Mouse (Mus musculus) bone marrow, adult 2 months (tissue): ENCODE results near the gene Cdc42se1. TPM values are rescaled to one million over a fixed set of nuclear protein-coding genes. Genes with fewer than 3 reads are reported as not detected.

Source experiments
- H3K27ac ChIP-seq: fragments of 200-500 bp; 2 replicates; pipeline ENCODE4 v1.5.1; 2012; ENCODE audit warnings: low read depth, mild to moderate bottlenecking, control low read depth, inconsistent platforms, low read length; ENCODE audit not compliant: control insufficient read depth, poor library complexity, insufficient read depth
- H3K4me1 ChIP-seq: fragments of 200-500 bp; 2 replicates; pipeline ENCODE4 v1.6.1; 2011; ENCODE audit warnings: low read length; ENCODE audit not compliant: control insufficient read depth, insufficient read depth
- H3K4me3 ChIP-seq: fragments of 200-500 bp; replicated peaks from 2 replicates; pipeline ENCODE3; 2011; ENCODE audit warnings: mild to moderate bottlenecking, low read depth, low read length, control low read depth; ENCODE audit not compliant: control insufficient read depth
- CTCF ChIP-seq: fragments of 200-500 bp; IDR thresholded peaks from 2 replicates; pipeline ENCODE4 v1.5.1; 2011; ENCODE audit warnings: low read length, control low read depth; ENCODE audit not compliant: control insufficient read depth, insufficient read depth
- POLR2A ChIP-seq: fragments of 200-500 bp; IDR thresholded peaks from 2 replicates; pipeline ENCODE4 v1.6.1; 2011; ENCODE audit warnings: low read depth, mild to moderate bottlenecking, control low read depth, low read length, borderline replicate concordance; ENCODE audit not compliant: control insufficient read depth
- WGBS: fragments of 180-500 bp; shearing (Covaris S2); methylation state at CpG from one replicate; pipeline ENCODE4 v1.1.7; 2018; 5-methylcytosine and 5-hydroxymethylcytosine counted together
- polyA plus RNA-seq: library from polyadenylated mRNA; stranded (reverse); fragments of >200 nt; gene quantifications from 2 replicates; pipeline ENCODE4 v1.2.4, GENCODE M21; 2011; ENCODE audit warnings: low replicate concordance; ENCODE audit not compliant: missing spikeins, insufficient read depth, insufficient read length

Cdc42se1 gene
- polyA plus RNA-seq, 1 experiment, result 54.7 TPM

DNA sequence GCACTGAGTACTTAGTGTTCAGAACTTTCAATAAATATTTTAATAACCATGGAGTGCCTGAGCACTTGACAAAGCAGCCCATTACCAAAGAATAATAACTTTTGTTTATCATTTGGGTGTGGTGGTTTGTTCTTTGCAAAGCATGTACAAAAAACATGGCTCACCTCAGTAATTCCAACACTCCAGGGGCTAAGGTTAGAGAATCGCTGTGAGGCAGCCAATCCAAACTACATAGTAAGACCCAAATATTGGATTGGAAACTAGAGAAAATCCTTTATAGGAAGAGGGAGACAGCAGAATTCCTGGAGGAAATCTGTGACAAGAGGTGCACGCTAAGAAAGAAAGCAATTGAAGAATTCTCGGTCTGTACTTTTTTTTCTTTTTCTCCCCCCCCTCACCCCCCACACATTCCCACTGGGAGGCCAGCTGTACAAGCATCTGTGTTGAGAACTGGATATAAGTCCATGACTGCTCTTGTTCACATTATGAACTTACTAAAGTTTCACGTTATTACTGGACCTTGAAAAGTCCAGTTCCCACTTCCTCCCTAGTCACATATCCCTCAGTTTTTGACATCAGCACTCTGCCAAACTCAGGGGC lies 11.8 kb upstream of the Cdc42se1 start:
- H3K27ac ChIP-seq, result peak overlapping the region; percentile 3; the same call in 1 of the 2 replicates
- WGBS, result 15% methylated on average over 4 of the region's 4 CpGs
- TF ChIP-seq CTCF, result no peak
- TF ChIP-seq POLR2A, result no peak

DNA sequence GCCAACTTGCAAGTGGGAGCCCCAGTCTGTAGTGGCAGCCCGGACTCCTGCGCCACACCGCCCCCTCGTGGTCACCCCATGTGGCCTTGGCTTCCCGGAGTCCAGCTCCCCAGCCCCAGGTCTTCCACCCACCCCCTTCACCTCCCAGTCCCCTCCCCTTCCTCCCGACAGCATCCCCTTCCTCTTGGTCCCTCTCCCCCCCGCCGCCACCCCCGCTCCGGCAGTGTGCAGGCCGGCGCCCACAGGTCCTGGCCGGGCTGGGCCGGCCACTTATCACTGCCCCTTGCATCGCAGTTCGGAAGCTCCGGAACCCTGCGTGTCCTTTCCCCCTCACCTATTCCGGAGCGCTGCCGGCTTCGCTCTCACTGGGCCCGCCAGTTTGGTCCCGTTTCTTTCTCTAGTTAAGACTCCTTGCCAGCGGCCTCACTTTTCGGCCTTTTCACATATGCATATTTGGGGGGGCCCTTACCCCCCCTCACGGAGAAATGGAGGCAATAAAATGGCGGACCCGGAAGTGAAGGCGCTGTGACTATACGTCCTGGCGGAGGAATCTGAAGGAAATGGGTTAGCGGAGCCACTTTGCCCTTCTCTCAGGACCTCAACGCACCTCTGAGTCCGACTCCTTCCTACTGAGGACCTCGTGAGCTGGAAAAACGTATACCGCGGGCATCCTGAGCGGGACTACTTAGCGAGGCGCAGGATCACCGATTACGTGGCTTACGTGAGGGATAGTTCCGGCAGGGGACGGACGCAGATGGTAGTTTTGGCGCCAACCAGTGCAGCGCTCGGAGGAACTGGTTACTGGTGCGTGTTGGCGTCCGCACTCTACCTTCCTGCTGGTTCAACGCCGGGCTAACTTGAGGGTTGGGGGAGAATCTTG lies 11.0 kb upstream of the Cdc42se1 start, which contains the start of gene Gabpb2:
Gabpb2 (minus strand) TSS at position 662 of the 880 bp plus-strand sequence.
- Histone ChIP-seq H3K4me3 (peak within 1 kb of the TSS; percentile 80), H3K27ac (peak within 1 kb of the TSS; percentile 95), H3K4me1 (no peaks in the 10 kb centered on the region)
- under 1% methylated on average over 56 of the region's 56 CpGs for WGBS
- peak; percentile 91 for TF ChIP-seq CTCF
- peak; percentile 93 for TF ChIP-seq POLR2A

More for the DNA sequence above, 11.8 kb upstream of the Cdc42se1 start:
- Histone ChIP-seq H3K4me3 (peak overlapping the region; percentile 80), H3K4me1 (no peaks in the 10 kb centered on the region)

DNA sequence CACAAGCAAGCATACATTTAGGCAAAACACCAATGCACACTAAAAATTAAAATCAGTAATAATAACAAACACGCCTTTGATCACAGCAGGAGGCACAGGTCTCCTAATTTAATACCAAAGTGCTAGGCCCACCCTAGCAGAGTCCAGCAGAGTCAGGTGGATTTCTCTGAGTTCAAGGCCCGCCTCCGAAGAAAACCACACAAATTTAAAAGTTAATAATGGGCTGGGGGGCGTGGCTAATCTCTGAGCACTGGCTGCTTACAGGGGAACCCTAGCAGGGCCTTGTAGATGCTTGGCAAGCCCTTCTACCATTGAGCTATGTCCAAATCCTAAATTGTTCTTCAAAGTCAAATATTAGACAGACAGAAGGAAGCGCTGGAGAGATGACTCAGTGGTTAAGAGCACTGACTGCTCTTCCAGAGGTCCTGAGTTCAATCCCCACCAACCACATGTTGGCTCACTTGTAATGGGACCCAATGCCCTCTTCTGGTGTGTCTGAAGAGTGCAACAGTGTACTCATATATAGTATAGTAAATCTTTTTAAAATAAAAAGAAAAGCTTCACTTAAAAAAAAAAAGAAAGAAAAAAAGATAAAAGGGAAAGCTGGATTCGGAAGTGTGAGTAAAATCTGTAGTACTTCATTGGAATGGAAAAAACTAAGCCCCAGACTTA lies 9.9 kb upstream of the Cdc42se1 start:
- TF ChIP-seq CTCF (no peak), POLR2A (no peak)
- Histone ChIP-seq H3K4me1 (no peaks in the 10 kb centered on the region), H3K27ac (no peak overlapping the region; the same call in 1 of the 2 replicates), H3K4me3 (no peak overlapping the region)
- 48% methylated on average over 6 of the region's 6 CpGs for WGBS

DNA sequence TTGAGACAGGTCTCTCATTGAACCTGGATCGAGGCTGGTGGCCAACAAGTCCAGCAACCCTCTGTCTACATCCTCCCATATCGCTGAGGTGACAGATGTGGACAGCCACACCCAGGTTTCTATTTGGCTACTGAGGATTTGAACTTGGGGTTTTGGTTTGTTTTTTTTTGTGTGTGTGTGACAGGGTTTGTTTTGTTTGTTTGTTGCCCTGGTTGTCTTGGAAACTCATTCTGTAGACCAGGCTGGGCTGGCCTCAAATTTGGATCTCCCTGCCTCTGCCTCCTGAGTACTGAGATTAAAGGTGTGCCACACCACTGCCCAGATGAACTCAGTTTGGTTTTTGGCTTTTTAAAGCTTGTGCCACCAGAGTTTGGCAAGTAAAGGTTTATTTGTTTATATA lies 5.5 kb upstream of the Cdc42se1 start:
- no peak for TF ChIP-seq POLR2A
- TF ChIP-seq CTCF, result no peak
- WGBS, result 82% methylated on average over 2 of the region's 2 CpGs
- H3K27ac ChIP-seq, result no peak overlapping the region
- H3K4me1 ChIP-seq, result no peaks in the 10 kb centered on the region
- H3K4me3 ChIP-seq, result no peak overlapping the region

DNA sequence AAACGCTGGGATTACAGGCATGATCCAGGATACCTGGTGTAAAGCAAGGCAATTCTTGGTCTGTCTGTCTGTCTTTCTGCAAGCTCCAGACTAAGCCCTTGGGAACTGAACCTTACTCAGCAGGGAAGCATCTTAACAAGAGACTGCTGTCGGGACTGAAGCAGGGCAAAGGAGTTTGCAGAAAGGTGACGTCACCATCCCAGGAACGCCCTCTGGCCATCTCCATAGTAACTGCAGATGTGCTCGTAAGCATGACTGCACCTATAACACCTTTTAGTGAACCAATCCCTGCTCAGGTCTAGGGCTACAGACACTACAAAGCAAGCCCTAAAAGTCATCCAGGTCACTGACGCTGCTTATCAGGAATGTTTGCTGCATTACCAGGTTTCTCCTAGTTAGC lies 4.2 kb upstream of the Cdc42se1 start:
- Histone ChIP-seq H3K27ac (no peak overlapping the region), H3K4me1 (no peaks in the 10 kb centered on the region), H3K4me3 (no peak overlapping the region)
- TF ChIP-seq POLR2A, result no peak
- no peak for TF ChIP-seq CTCF
- 82% methylated on average over 6 of the region's 6 CpGs for WGBS

DNA sequence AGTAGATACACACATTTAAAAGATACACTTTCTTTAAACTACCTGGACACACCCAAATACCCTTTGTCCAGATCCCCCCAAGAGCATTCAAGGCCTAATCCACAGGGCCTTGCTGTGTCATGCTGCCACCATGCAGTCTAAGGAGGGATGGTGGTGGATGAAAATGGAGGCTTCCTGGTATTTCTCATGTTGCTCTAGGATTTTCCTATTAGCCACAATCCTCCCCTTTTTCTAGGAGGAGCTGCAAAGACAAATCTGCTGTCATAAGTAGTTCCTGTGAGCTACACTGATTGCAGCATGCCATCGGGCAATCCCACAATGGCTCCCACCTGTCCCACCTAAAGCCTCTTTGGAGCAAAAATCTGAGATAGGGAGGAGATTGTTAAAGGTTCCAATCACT lies 1.3 kb upstream of the Cdc42se1 start:
- Histone ChIP-seq H3K27ac (no peak overlapping the region), H3K4me3 (no peak overlapping the region), H3K4me1 (peaks cover 4% of the 10 kb centered on the region; the same call in 1 of the 2 replicates)
- no peak for TF ChIP-seq CTCF
- TF ChIP-seq POLR2A, result no peak
- 31% methylated on average over 1 of the region's 1 CpGs for whole genome bisulfite sequencing

DNA sequence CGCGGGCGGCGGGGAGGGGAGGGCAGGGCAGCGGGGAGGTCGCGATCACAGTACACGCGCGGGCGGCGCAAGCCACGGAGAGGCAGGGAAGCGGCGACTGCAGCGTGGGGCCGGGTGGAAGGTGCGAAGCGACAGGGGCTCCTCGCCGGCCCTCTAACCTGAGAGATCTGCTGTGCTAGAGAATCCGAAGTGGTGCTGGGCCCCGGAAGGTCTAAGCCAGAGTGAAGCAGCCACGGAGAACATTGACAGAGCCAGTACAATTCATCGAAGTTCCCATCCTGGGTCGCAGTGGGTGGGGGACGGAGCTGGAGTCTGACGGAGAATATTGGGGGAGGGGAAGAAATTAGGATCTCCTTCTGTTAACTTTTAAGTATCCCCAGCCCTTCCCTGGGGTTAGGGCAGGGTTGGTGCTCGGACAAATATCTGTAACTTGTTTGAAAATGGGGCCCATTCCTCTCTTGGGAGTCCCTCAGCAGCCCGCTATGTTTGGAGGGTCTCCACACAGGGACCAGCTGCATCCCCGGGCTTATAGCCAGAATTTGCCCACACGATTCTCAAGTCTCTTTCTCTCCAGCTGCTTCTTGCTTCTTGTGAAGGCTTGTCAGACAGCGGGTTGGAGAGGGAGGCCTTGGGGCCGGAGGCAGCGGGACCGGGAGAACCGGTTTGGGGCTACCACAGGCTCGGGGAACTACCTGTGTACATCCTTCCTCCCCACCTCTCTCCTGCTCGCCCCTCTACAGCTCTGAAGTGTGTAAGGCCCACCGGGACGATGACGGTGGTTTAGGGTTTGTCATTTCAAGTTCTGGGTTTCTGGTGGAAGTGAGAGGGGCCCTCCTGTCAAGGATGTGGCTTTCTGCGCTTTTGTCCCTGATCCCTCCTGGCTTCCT lies 605 bp downstream of the Cdc42se1 start:
- Histone ChIP-seq H3K27ac (peak overlapping the region; percentile 95), H3K4me3 (peak overlapping the region; percentile 91), H3K4me1 (peaks cover 4% of the 10 kb centered on the region; the same call in 1 of the 2 replicates)
- TF ChIP-seq POLR2A, result peak; percentile 36; the same call in 1 of the 2 replicates
- TF ChIP-seq CTCF, result no peak; the same call in 1 of the 2 replicates
- WGBS, result under 1% methylated on average over 43 of the region's 43 CpGs
